Mouse (Mus musculus) left cerebral cortex, postnatal 25 days (tissue): Measurements from ENCODE around the gene Nlrp6. TPM values are rescaled to one million over a fixed set of nuclear protein-coding genes. Genes with fewer than 3 reads are reported as not detected.

Source experiments
- DNase-seq, 2 experiments: peaks; one replicate each; pipeline ENCODE4 v3.0.0; 2022; ENCODE audit warnings: low spot score in 2 of 2, mixed read lengths in 1 of 2
- intact Hi-C: fragments of 180-260 bp; cut with DNase I; formaldehyde crosslinking; loops from one replicate; pipeline ENCODE4 v1.15.1; 2025
- total RNA-seq, 2 experiments: library from RNA; stranded (reverse); gene quantifications; 2 replicates each; pipeline ENCODE4 v1.2.3; 2021

Gene Nlrp6
- total RNA-seq, 2 experiments from 2014 or later, result 0.41 to 0.73 TPM

DNA sequence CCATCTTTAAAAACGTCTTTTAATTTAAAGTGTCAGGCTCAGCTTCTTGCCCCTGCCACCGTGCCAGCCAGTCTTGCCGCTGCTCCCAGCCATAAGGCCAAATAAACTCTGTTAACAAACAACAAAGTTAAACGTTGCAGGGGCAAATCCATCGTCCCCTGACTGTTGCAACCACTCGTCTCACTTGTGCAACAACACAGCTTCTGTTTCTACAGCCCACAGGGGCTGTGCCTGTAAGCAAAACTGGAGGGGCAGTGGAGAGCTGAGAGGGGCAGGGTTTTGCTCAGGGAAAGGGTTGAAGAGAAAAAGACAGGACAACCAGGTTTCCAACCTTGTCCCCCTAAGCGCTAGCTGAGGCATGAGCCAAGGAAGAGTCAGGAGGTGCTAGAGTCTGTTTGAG is 12.5 kb upstream of the Nlrp6 start:
- intact Hi-C loops, result loop anchor here (1.0 kb wide), 1 partner anchor 140 kb away; no protein-coding TSS in a partner anchor
- no peak for DNase-seq

DNA sequence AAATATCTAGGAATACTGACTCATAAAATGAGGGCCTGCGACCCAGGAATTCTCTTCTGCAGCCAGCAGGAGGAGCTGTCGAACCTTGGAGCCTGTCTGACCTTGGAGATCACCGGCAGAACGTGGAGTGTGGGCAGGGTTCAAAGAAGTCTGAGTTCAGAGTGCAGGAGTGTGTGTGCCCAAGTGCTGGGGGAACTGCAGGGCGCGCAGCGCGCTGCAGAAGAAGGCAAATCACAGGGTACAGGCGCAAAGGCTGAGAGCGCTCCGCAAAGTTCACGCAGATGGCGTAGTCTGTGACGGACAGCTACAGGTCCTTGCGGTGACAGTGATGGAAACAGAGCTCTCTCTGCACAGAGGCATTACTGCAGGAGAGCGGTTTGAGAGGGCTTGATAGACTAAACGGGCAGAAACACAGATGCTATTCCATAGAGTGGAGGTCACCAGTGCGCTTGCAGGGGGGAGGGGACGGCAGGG is 12.0 kb upstream of the Nlrp6 start:
- intact Hi-C loops, result loop anchor here (1.0 kb wide), 1 partner anchor 140 kb away; no protein-coding TSS in a partner anchor
- peak; percentile 62 to 64 for DNase-seq

DNA sequence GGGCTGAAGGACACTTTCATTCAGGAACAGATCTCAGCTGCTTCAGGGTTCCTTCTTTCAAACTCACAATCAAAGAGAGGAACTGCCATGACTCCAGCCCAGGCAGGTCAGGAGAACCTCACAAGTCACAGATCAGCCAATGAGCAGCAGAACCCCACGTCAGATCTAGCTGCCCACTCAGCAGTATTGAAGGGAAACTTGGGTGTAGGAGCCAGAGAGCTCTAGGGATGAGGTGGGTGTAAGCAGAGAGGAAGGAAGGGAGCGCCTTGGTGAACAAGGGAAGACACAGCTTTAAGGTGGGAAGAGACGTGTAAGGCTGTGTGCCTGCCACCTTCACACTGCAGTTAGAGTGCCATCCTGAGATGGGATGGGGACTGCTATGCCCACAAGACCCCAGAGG is 8.4 kb upstream of the Nlrp6 start:
- DNase-seq, result peak in 1 of 2 experiments; percentile 73
- intact Hi-C loops, result no loop called here

GRCm38 (mm10) chr7:140912846-140913482 is 7.7 kb upstream of the Nlrp6 start:
- DNase-seq, result no peak
- intact Hi-C loops, result no loop called here

DNA sequence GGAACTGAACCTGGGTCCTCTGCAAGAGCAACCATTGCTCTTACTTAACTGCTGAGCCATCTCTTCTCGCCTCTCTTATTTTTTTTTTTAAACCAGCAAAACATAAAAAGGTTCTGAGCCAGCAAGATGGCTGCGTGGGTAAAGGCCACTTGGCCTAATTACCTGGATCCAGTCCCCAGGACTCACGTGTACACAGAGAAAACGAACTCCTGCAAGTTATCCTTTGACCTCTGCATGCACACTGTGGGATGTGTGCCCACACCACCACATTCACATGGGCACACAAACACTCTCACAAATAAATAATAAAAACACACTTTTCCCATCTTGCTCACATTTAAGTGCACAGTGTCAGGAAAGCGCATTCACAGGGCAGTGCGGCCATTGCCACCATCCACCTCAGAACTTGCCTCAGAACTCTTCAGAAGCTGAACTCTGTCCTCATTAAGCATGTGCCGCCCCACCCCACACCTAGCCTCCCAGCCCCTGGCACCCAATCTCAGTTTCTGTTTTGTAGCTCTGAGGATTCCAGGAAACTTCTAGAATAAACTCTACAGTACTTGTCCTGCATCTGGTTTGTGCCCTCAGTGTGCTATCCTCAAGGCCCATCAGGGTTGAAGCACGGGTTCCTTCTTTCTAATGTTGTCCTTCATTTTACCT is 6.5 kb upstream of the Nlrp6 start:
- no peak for DNase-seq
- intact Hi-C loops, result no loop called here

DNA sequence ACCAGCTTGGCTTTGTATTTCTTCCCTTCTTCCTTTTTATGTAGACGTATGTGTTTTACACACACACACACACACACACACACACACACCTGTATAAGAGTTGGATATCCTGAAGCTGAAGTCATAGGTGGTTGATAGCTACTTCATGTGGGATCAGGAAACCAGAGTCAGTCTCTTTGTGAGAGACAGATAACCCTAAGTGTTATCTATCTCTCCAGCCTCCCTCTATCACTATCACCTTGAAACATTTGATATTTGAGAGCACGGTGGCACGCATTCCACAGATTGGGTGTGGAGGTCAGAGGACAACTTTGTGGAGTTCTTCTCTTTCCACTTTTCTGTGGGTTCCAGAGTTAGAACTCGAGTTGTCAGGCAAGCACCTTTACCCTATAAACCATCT is 791 bp upstream of the Nlrp6 start:
- no peak for DNase-seq
- intact Hi-C loops, result loop anchor here (5.0 kb wide), 1 partner anchor 87 kb away; no protein-coding TSS in a partner anchor

DNA sequence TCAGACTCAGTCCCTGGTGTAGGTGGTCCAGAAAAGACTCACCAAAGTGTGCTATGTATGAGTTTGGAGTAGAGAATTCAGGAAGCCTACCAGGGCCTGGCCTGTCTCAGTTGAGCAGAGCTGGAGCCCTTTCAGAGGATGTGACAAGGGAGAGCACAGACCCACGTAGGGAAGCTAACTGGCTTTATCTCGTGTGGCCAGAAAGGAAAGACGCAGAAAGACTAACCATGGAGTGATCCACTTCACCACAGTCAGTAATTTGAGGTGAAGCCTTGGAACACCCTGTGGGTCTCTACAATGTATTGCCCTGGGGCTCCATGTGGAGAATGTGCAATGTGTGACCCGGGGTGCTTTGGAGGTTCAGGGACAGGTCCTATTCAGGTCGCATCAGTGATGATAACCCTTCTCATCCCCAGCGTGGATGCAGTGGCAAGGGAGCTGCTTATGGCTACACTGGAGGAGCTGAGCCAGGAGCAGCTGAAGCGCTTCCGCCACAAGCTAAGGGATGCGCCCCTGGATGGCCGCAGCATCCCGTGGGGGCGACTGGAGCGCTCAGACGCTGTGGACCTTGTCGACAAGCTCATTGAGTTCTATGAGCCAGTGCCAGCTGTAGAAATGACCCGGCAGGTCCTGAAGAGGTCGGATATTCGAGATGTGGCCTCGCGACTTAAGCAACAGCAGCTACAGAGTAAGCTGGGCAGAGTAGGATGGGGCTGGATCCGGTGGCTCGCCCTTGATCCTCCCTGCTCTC is 698 bp downstream of the Nlrp6 start:
- no peak for DNase-seq
- intact Hi-C loops, result no loop called here

DNA sequence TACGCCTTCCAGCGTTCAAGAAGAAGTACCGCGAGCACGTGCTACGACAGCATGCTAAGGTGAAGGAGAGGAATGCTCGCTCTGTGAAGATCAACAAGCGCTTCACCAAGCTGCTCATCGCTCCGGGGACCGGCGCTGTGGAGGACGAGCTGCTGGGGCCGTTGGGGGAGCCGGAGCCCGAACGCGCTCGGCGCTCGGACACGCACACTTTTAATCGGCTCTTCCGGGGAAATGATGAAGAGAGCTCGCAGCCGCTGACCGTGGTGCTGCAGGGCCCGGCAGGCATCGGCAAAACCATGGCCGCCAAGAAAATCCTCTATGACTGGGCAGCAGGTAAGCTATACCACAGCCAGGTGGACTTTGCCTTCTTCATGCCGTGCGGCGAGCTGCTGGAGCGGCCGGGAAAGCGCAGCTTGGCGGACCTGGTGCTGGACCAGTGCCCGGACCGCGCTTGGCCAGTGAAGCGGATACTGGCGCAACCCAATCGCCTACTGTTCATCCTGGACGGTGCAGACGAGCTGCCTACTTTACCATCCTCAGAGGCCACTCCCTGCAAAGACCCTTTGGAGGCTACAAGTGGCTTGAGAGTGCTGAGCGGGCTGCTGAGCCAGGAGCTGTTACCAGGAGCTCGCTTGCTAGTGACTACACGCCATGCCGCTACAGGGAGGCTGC is 1.8 kb downstream of the Nlrp6 start:
- intact Hi-C loops, result no loop called here
- DNase-seq, result peak in 1 of 2 experiments; percentile 44

DNA sequence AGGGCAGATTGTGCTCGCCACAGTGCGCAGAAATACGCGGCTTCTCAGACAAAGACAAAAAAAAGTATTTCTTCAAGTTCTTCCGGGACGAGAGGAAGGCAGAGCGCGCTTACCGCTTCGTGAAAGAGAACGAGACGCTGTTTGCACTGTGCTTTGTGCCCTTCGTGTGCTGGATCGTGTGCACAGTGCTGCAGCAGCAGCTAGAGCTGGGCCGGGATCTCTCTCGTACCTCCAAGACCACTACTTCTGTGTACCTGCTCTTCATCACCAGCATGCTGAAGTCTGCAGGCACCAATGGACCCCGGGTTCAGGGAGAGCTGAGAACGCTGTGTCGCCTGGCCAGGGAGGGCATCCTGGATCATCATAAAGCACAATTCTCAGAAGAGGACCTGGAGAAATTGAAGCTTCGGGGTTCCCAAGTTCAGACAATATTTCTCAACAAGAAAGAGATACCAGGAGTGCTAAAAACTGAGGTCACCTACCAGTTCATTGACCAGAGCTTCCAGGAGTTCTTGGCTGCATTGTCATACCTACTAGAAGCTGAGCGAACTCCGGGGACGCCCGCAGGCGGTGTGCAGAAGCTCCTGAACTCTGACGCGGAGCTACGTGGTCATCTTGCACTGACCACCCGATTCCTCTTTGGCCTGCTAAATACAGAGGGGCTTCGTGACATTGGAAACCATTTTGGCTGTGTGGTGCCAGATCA is 2.5 kb downstream of the Nlrp6 start:
- DNase-seq, result no peak
- intact Hi-C loops, result no loop called here

GRCm38 (mm10) chr7:140927181-140927580 is 6.5 kb downstream of the Nlrp6 start:
- intact Hi-C loops, result no loop called here

GRCm38 (mm10) chr7:140938436-140938835 is 17.7 kb downstream of the Nlrp6 start:
- intact Hi-C loops, result no loop called here
- DNase-seq, result no peak

More at GRCm38 (mm10) chr7:140927181-140927580, 6.5 kb downstream of the Nlrp6 start:
- DNase-seq, result no peak

DNA sequence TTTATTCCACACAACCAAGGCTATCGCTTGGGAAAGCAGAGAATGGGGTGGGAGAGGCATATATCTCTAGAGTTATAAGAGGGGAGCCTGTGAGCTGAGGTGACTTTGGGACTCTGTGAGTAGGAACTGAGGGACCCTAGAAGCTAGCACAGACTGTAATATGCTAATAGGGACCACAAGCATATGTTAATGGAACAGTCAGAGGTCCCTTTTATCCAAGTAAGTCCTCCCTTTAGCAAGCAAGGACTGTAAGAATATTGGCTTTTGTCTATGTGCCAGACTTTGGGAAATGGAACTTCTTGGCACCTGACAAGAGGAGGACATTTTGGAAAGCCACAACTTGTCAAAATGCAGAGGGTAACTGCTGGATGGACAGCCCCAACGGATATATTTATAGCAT is 18.2 kb downstream of the Nlrp6 start:
- intact Hi-C loops, result no loop called here
- no peak for DNase-seq

DNA sequence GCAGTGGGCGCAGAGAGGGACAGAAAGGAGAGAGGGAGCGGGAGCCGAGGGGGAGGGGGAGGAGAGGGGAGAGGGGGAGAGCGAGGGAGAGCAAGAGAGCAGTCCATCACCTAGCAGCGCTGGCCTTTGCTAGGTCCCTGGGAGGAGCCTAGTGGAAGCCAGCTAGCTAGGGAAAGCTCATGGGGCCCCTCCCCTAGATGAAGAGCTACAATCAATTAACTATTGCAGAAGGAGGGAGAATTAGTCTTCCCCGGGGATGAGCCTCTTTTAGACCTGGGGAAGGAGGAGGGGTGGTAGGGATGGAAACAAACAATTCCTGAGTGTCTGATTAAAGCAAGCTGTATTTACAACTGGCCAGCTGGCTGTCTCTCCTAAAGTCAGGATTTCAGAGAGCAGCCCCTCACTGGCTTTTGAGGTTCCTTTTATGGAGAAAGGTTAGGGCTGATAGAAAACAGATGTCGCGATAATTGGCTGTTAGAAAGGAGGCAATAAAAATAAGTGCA is 19.0 kb downstream of the Nlrp6 start:
- intact Hi-C loops, result loop anchor here (2.0 kb wide), 1 partner anchor 69 kb away; no protein-coding TSS in a partner anchor
- peak in 1 of 2 experiments; percentile 8 for DNase-seq

DNA sequence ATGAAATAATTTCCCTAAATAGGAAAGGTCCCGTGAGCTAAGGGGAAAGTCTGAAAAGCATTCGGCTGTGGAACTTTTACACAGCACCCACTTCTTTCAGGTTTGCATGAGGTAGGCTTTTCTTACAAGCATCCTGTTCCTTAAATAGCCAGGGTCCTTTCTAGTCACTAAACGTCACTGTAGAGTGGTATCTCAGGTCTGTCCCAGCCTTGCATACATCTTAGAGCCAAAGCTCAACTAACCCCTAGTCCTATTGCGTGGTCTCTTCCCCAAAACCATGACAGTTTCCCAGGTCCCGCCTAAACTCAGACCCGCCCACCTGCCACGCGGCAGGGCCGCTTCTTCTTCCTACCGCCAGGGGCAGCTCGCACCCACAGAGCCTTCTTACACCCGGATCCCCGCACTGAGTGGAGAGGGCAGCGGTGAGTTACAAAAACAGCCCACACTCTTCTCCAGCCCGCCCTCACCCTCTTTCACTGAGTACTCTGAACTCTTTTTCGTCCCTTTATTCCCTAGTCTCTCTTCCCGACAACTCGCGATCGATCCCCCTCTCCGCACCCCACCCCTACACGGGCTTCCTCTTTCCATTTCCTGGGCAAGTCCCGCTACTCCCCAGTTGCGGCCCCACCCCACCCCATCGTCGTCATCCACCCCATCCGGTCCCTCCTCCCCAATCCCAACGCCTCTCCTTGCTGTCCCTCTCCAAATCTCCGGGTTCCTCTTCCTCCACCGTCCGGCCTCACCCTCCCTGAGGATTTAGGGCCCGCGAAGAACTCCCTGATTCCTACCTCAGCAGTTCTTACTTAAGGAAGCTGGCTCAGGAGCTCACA is 20.7 kb downstream of the Nlrp6 start, which contains the start of gene Pgghg:
TSS of gene Pgghg (plus strand) at position 170 of the 830 bp plus-strand sequence.
- DNase-seq, result peak; percentile 49 to 54
- intact Hi-C loops, result loop anchor here (2.0 kb wide), 1 partner anchor 67 kb away; no protein-coding TSS in a partner anchor

GRCm38 (mm10) chr7:140942341-140942740 is 21.6 kb downstream of the Nlrp6 start:
- no peak for DNase-seq
- intact Hi-C loops, result no loop called here

DNA sequence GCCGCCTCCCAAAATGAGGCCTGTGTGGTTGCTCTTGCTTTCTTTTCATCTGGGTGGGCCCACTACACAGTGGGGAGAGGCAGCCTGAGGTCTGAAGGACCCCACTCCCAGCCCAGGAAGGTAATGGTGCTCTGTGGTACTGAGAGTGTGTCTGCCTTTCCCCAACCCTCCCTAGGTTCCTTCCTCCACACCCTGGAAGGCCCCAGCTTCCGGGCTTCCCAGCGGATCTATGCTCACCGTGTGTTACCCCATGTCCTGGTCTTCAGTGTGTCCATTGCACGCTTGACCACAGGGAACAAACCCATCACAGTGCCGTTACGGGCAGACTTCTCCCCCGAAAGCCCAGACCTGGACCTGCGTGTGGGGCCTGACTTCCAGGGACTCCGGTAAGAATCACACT is 22.1 kb downstream of the Nlrp6 start:
- no peak for DNase-seq
- intact Hi-C loops, result no loop called here

- intact Hi-C loops, result no loop called here
- DNase-seq, result no peak
Measured at GRCm38 (mm10) chr7:140943356-140943755, 22.7 kb downstream of the Nlrp6 start.

DNA sequence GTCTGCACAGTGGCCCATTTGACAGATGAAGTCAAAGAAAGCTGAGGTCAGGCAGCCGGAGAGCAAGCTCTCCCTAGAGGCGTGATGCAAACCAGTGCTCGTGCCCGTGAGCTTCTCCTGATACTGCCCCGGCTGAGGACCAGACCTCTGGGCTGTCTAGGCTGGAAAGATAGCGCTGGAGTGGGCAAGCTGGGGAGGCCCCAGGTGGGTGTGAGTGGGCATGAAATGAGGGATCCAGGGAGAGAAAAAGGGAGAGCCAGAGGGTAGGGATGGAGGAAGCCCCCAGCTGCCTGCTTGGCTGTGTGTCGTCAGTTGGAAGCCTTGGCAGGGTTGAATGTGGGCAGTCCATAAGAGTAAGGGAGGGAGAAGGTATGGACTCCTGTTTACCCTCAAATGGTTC is 23.5 kb downstream of the Nlrp6 start:
- no peak for DNase-seq
- intact Hi-C loops, result no loop called here
